ENCODE assay signal across 10 mouse cellular contexts in genomic region chr14:32002502-32003338, GRCm38 (mm10). TPM values are rescaled to one million over a fixed set of nuclear protein-coding genes. Genes with fewer than 3 reads are reported as not detected.
DNase-seq lines count a peak whose midpoint lies in the region; ATAC-seq and TF ChIP-seq lines count a peak whose summit lies in the region.
"Had no signal": no experiment of that assay in that cellular context is flagged by ENCODE, and none has a peak within 500 bp of the region (broad histone marks: within the 10 kb centered on the region; RNA-seq: fewer than 3 reads in every experiment).

No protein-coding gene starts in this region.

- TF ChIP-seq CTCF in cortical plate, adult 2 months (IDR thresholded peaks at IDR 0.05; ENCODE audit: extremely low read depth, insufficient read depth, low read length): no peak

- TF ChIP-seq POLR2A in cortical plate, adult 2 months (IDR thresholded peaks at IDR 0.05; ENCODE audit: extremely low read depth, insufficient read depth, low read length): no peak

- no peak overlapping the region for H3K4me3 ChIP-seq in cortical plate, adult 2 months (ENCODE audit: insufficient read depth, low read length)

- H3K27ac ChIP-seq in cortical plate, adult 2 months (ENCODE audit: insufficient read depth, low read length): peak overlapping the region; percentile 5; the same call in 1 of the 2 replicates

- peak; percentile 68 to 78 for DNase-seq in left cerebral cortex, postnatal 14 days (ENCODE audit: low spot score in 2 of 2)
- peak; percentile 68 to 86 for DNase-seq in right cerebral cortex, postnatal 10 days (ENCODE audit: low spot score in 2 of 2)
- no peak for DNase-seq in heart, adult 8-10 months (ENCODE audit: low spot score)
- DNase-seq in c-Kit-positive CD71-positive TER-119-positive erythroid progenitor cells, embryonic 14.5 days (ENCODE audit: low spot score): no peak
- DNase-seq: lung, embryonic 14.5 days had no signal

- ATAC-seq in frontal cortex, adult (ENCODE audit: low TSS enrichment): peak; percentile 95
- ATAC-seq in erythroid progenitor cell, adult 5-6 weeks (replicated peaks; ENCODE audit: low FRiP score, poor library complexity, severe bottlenecking): no peak

- intact Hi-C loops in left cerebral cortex, postnatal 14 days (cut with DNase I): loop anchor here (2.0 kb wide), 1 partner anchor 14 kb away; no protein-coding TSS in a partner anchor

- peaks cover 8% of the 10 kb centered on the region for H3K4me1 ChIP-seq in cortical plate, adult 2 months (ENCODE audit: control insufficient read depth, insufficient read depth, low read length)

RNA-seq across cellular contexts. Expression of gene Galnt15, which starts 26.1 kb away (rescaled TPM):
- polyA plus RNA-seq in cortical plate, adult 2 months (2012; rRNA removed): 1.3 and 2.1 TPM in 2 replicates
- 1 to 10 TPM; 1.1 to 2.5 TPM for total RNA-seq in left cerebral cortex, postnatal 14 days (2021)
- 10 to 100 TPM; 13.9 to 22.2 (median 18.3) TPM for total RNA-seq in heart, adult 8-10 months (2022)
- total RNA-seq in erythroid progenitor cell, adult 5-6 weeks (2015; ENCODE audit: low replicate concordance): not detected in 2 replicates
- total RNA-seq in erythroid progenitor cell, adult 5-6 weeks (2017; ENCODE audit: low replicate concordance): 0.13 TPM in 1 of 2 replicates, not detected in the other
- total RNA-seq: hematopoietic stem cell, adult 5-6 weeks; neutrophil, adult 5-6 weeks had no signal

Comparison
In these comparisons a context has a peak if more than half of its experiments do, and no peak if none do; other contexts are left out.
1. DNase-seq: peak in left cerebral cortex, postnatal 14 days (2 of 2) and right cerebral cortex, postnatal 10 days (2 of 2); none in heart, adult 8-10 months (single experiment) and c-Kit-positive CD71-positive TER-119-positive erythroid progenitor cells, embryonic 14.5 days (single experiment).
2. RNA of gene Galnt15, which starts 26.1 kb away (total RNA-seq): 13.9 to 22.2 TPM in heart, adult 8-10 months; 1.1 to 2.5 TPM in left cerebral cortex, postnatal 14 days and 0.13 TPM in erythroid progenitor cell, adult 5-6 weeks; every median in the first group is over 4 times any median in the second.